Mouse (Mus musculus) right cerebral cortex, postnatal 36 days (tissue): ENCODE data around the gene Rps16.
A peak's percentile ranks its signal among the peaks of the same experiment; 100 is the strongest.
"Not testable (repeated sequence)": the region's sequence is repeated elsewhere in the genome, so short reads cannot be mapped to it uniquely, and the experiment has no call there.

Experiments
- DNase-seq, 2 experiments: peaks; one replicate each; pipeline ENCODE4 v3.0.0; 2022; ENCODE audit warnings: low spot score in 2 of 2, mixed read lengths in 1 of 2

The Rps16 gene

GRCm38 (mm10) chr7:28387384-28387783 is 36.9 kb downstream of the Rps16 start:
- not testable (repeated sequence) for DNase-seq

- no peak for DNase-seq
These were observed 39.9 kb downstream of the Rps16 start for GRCm38 (mm10) chr7:28390331-28390730.

GRCm38 (mm10) chr7:28392429-28393271 is 42.2 kb downstream of the Rps16 start, which contains the start of the genes Med29 and Paf1:
TSS of gene Med29 (minus strand) at chr7:28392708.
TSS of gene Paf1 (plus strand) at chr7:28392951.
- peak; percentile 98 to 99 for DNase-seq

GRCm38 (mm10) chr7:28393272-28393951 is 43.0 kb downstream of the Rps16 start:
- DNase-seq: no peak

- DNase-seq: no peak
These were observed 45.0 kb downstream of the Rps16 start for GRCm38 (mm10) chr7:28395425-28395824.

GRCm38 (mm10) chr7:28398000-28398399 is 47.5 kb downstream of the Rps16 start:
- no peak for DNase-seq

GRCm38 (mm10) chr7:28398696-28399340 is 48.4 kb downstream of the Rps16 start:
- DNase-seq: no peak

GRCm38 (mm10) chr7:28401030-28401429 is 50.6 kb downstream of the Rps16 start:
- DNase-seq: no peak

GRCm38 (mm10) chr7:28401942-28402341 is 51.5 kb downstream of the Rps16 start:
- DNase-seq: no peak
